Mouse (Mus musculus): Measurements from ENCODE around the gene Hmgn3. TPM values are rescaled to one million over a fixed set of nuclear protein-coding genes. Genes with fewer than 3 reads are reported as not detected.
"Not testable (repeated sequence)": the region's sequence is repeated elsewhere in the genome, so short reads cannot be mapped to it uniquely, and the experiment has no call there.

The Hmgn3 gene
- 10 to 100 TPM; 47.0 to 47.5 TPM for total RNA-seq (2021)

GRCm38 (mm10) chr9:83146446-83147188 is at the start of gene Hmgn3:
TSS of gene Hmgn3 (minus strand) at chr9:83146685.
- DNase-seq: peak; percentile 92

GRCm38 (mm10) chr9:83195765-83196164 is 49.3 kb upstream of the Hmgn3 start:
- DNase-seq: no peak

GRCm38 (mm10) chr9:83195007-83195406 is 48.5 kb upstream of the Hmgn3 start:
- peak; percentile 11 for DNase-seq

GRCm38 (mm10) chr9:83187752-83188151 is 41.3 kb upstream of the Hmgn3 start:
- DNase-seq: no peak

GRCm38 (mm10) chr9:83145591-83146445 is 667 bp downstream of the Hmgn3 start:
- DNase-seq: peak; percentile 68

- DNase-seq: no peak
These were observed 16.7 kb downstream of the Hmgn3 start for GRCm38 (mm10) chr9:83129831-83130230.

GRCm38 (mm10) chr9:83127840-83128239 is 18.6 kb downstream of the Hmgn3 start:
- DNase-seq: no peak

GRCm38 (mm10) chr9:83126482-83126881 is 20.0 kb downstream of the Hmgn3 start:
- not testable (repeated sequence) for DNase-seq

- no peak for DNase-seq
These were observed 27.3 kb downstream of the Hmgn3 start for GRCm38 (mm10) chr9:83119211-83119610.

- no peak for DNase-seq
These were observed 29.0 kb downstream of the Hmgn3 start for GRCm38 (mm10) chr9:83117486-83117885.

- no peak for DNase-seq
These were observed 29.6 kb downstream of the Hmgn3 start for GRCm38 (mm10) chr9:83116774-83117474.

- DNase-seq: no peak
These were observed 30.8 kb downstream of the Hmgn3 start for GRCm38 (mm10) chr9:83115676-83116075.

GRCm38 (mm10) chr9:83113800-83114217 is 32.7 kb downstream of the Hmgn3 start:
- no peak for DNase-seq

GRCm38 (mm10) chr9:83112305-83112768 is 34.1 kb downstream of the Hmgn3 start:
- DNase-seq: peak; percentile 8

GRCm38 (mm10) chr9:83111789-83112188 is 34.7 kb downstream of the Hmgn3 start:
- DNase-seq: no peak

GRCm38 (mm10) chr9:83111117-83111686 is 35.3 kb downstream of the Hmgn3 start:
- no peak for DNase-seq

GRCm38 (mm10) chr9:83110406-83111116 is 35.9 kb downstream of the Hmgn3 start:
- DNase-seq: no peak

GRCm38 (mm10) chr9:83109705-83110104 is 36.8 kb downstream of the Hmgn3 start:
- DNase-seq: no peak

- no peak for DNase-seq
These were observed 37.7 kb downstream of the Hmgn3 start for GRCm38 (mm10) chr9:83108821-83109220.

GRCm38 (mm10) chr9:83103785-83104184 is 42.7 kb downstream of the Hmgn3 start:
- no peak for DNase-seq

- no peak for DNase-seq
These were observed 44.8 kb downstream of the Hmgn3 start for GRCm38 (mm10) chr9:83101691-83102090.

GRCm38 (mm10) chr9:83100786-83101185 is 45.7 kb downstream of the Hmgn3 start:
- no peak for DNase-seq
